Mouse (Mus musculus) layer of hippocampus, adult 2 months (tissue): ENCODE measurements around the gene Herc6. TPM values are rescaled to one million over a fixed set of nuclear protein-coding genes. Genes with fewer than 3 reads are reported as not detected.

Source experiments
- DNase-seq, 2 experiments: peaks; one replicate each; pipeline ENCODE4 v3.0.0; 2022; ENCODE audit warnings: low spot score in 2 of 2
- H3K27ac ChIP-seq: fragments of 200-600 bp; 2 replicates; pipeline ENCODE4 v1.8.1; 2022
- H3K4me3 ChIP-seq: fragments of 200-600 bp; 2 replicates; pipeline ENCODE4 v1.8.1; 2022; ENCODE audit warnings: mild to moderate bottlenecking
- CTCF ChIP-seq: fragments of 200-600 bp; conservative IDR thresholded peaks from 2 replicates; pipeline ENCODE4 v1.8.1; 2022; ENCODE audit warnings: antibody characterized with exemption, mild to moderate bottlenecking, moderate library complexity
- total RNA-seq, 2 experiments: library from RNA; stranded (reverse); gene quantifications; 2 replicates each; pipeline ENCODE4 v1.2.3; 2021

The Herc6 gene
- total RNA-seq, 2 experiments from 2014 or later = 5.5 TPM

- DNase-seq = no peak
- TF ChIP-seq CTCF = 0 out of 2 replicates have a peak, but pooled peaks have one; percentile 25
- Histone ChIP-seq H3K4me3 (no peak overlapping the region), H3K27ac (no peak overlapping the region)
Observed at GRCm38 (mm10) chr6:57711726-57712125, 130.9 kb downstream of the Herc6 start.

Other genes starting within 250 kb of the Herc6 start
- gene Vmn1r17, start 217.3 kb upstream of the Herc6 start, total RNA-seq = not detected
- gene Vmn1r18, start 185.2 kb upstream of the Herc6 start, total RNA-seq = under 1 TPM in 1 of 2 experiments, not detected in 1; 0.03 TPM
- gene Vmn1r19, start 177.2 kb upstream of the Herc6 start, total RNA-seq = not detected
- not detected for gene Vmn1r20, start 152.1 kb upstream of the Herc6 start, total RNA-seq
- gene Ppm1k, start 45.5 kb upstream of the Herc6 start, total RNA-seq = 10 to 100 TPM; 80.3 to 83.6 TPM
- 1 to 10 TPM; 8.3 to 9.5 TPM for gene Pyurf, start 111.1 kb downstream of the Herc6 start, total RNA-seq
- gene Lancl2, start 121.5 kb downstream of the Herc6 start, total RNA-seq = 10 to 100 TPM; 78.7 to 85.7 TPM
- 10 to 100 TPM; 65.9 to 70.5 TPM for gene Vopp1, start 244.2 kb downstream of the Herc6 start, total RNA-seq